In genomic region chr7:39517616-39518177, GRCm38 (mm10) we compare ENCODE assay signal across 8 mouse cellular contexts. TPM values are rescaled to one million over a fixed set of nuclear protein-coding genes. Genes with fewer than 3 reads are reported as not detected.
A peak's percentile ranks its signal among the peaks of the same experiment; 100 is the strongest.
DNase-seq lines count a peak whose midpoint lies in the region; ATAC-seq and TF ChIP-seq lines count a peak whose summit lies in the region.

Zfp619 (plus strand) TSS chr7:39517766.

- no peak for TF ChIP-seq CTCF in bone marrow macrophage, adult 2 months (IDR thresholded peaks at IDR 0.05; ENCODE audit: low read depth, low read length)
- TF ChIP-seq CTCF in embryonic fibroblast, embryonic 13.5 days (IDR thresholded peaks at IDR 0.05; ENCODE audit: borderline replicate concordance, insufficient read depth, low read length), result 0 out of 2 replicates have a peak, but pooled peaks have one; percentile 8

- ATAC-seq in kidney, embryonic 14.5 days (ENCODE audit: low FRiP score, low TSS enrichment), result peak; percentile 99
- peak; percentile 98 for ATAC-seq in limb, embryonic 15.5 days (ENCODE audit: insufficient number of reproducible peaks, low FRiP score, low TSS enrichment, low read depth)

- H3K4me3 ChIP-seq in bone marrow macrophage, adult 2 months (ENCODE audit: insufficient read depth, low read length), result peak within 1 kb of the TSS; percentile 70
- peak within 1 kb of the TSS; percentile 80 for H3K4me3 ChIP-seq in embryonic fibroblast, embryonic 13.5 days (ENCODE audit: insufficient read depth, low read length)
- H3K4me3 ChIP-seq in kidney, embryonic 14.5 days (ENCODE audit: low read length), result peak within 1 kb of the TSS; percentile 60
- H3K4me3 ChIP-seq in limb, embryonic 15.5 days, result peak within 1 kb of the TSS; percentile 71

- peaks cover 2% of the 10 kb centered on the region; the same call in 1 of the 2 replicates for H3K9me3 ChIP-seq in kidney, embryonic 14.5 days (ENCODE audit: control insufficient read depth, low read length)
- no peaks in the 10 kb centered on the region for H3K9me3 ChIP-seq in limb, embryonic 15.5 days

- H3K36me3 ChIP-seq in kidney, embryonic 14.5 days (ENCODE audit: control insufficient read depth, insufficient read depth, low read length), result no peaks in the 10 kb centered on the region
- H3K36me3 ChIP-seq in limb, embryonic 15.5 days, result no peaks in the 10 kb centered on the region

- H3K4me1 ChIP-seq in bone marrow macrophage, adult 2 months (ENCODE audit: control insufficient read depth, insufficient read depth, low read length), result peaks cover 4% of the 10 kb centered on the region
- H3K4me1 ChIP-seq in embryonic fibroblast, embryonic 13.5 days (ENCODE audit: control insufficient read depth, insufficient read depth, low read length), result no peaks in the 10 kb centered on the region
- no peaks in the 10 kb centered on the region for H3K4me1 ChIP-seq in kidney, embryonic 14.5 days (ENCODE audit: control insufficient read depth, insufficient read depth, low read length)
- no peaks in the 10 kb centered on the region for H3K4me1 ChIP-seq in limb, embryonic 15.5 days

- H3K4me2 ChIP-seq in kidney, embryonic 14.5 days (replicated peaks; ENCODE audit: low read depth, low read length), result peak within 1 kb of the TSS; percentile 40
- peak within 1 kb of the TSS; percentile 51 for H3K4me2 ChIP-seq in limb, embryonic 15.5 days

- 0 out of 2 replicates have a peak, but pooled peaks have one; percentile 49 for TF ChIP-seq POLR2A in bone marrow macrophage, adult 2 months (IDR thresholded peaks at IDR 0.05; ENCODE audit: borderline replicate concordance, low read depth, low read length)
- peak; percentile 81 for TF ChIP-seq POLR2A in embryonic fibroblast, embryonic 13.5 days (IDR thresholded peaks at IDR 0.05; ENCODE audit: low read depth, low read length)

- H3K27ac ChIP-seq in bone marrow macrophage, adult 2 months (ENCODE audit: insufficient read depth, low read depth, low read length), result peak within 1 kb of the TSS; percentile 91
- H3K27ac ChIP-seq in embryonic fibroblast, embryonic 13.5 days (ENCODE audit: insufficient read depth, low read length), result peak within 1 kb of the TSS; percentile 98
- H3K27ac ChIP-seq in kidney, embryonic 14.5 days (ENCODE audit: low read depth, low read length), result peak within 1 kb of the TSS; percentile 99
- peak within 1 kb of the TSS; percentile 99 for H3K27ac ChIP-seq in limb, embryonic 15.5 days

- no peaks in the 10 kb centered on the region for H3K27me3 ChIP-seq in kidney, embryonic 14.5 days (ENCODE audit: control insufficient read depth, insufficient read depth, low read length)
- H3K27me3 ChIP-seq in limb, embryonic 15.5 days, result no peaks in the 10 kb centered on the region

- WGBS in kidney, embryonic 14.5 days, result under 1% methylated on average over 43 of the region's 43 CpGs
- under 1% methylated on average over 43 of the region's 43 CpGs for WGBS in limb, embryonic 15.5 days

- H3K9ac ChIP-seq in kidney, embryonic 14.5 days (ENCODE audit: low read depth, low read length), result peak within 1 kb of the TSS; percentile 79
- peak within 1 kb of the TSS; percentile 93 for H3K9ac ChIP-seq in limb, embryonic 15.5 days

- DNase-seq in A20 (ENCODE audit: low read depth, low spot score), result peak; percentile 89
- peak; percentile 95 to 96 for DNase-seq in heart, adult 9 months (ENCODE audit: low spot score in 2 of 2)
- DNase-seq in monocyte, adult 2 months (ENCODE audit: low read depth in 1 of 2, low spot score in 2 of 2), result peak; percentile 79 to 90
- peak; percentile 91 to 92 for DNase-seq in spleen, postnatal 36 days (ENCODE audit: low spot score in 2 of 2)

RNA-seq across cellular contexts. Expression of gene Zfp619, which starts in this region (rescaled TPM):
- 2.8 and 3.0 TPM in 2 replicates for polyA plus RNA-seq in bone marrow macrophage, adult 2 months (2012; ENCODE audit: insufficient read depth, insufficient read length, missing spikeins)
- 1.8 and 2.7 TPM in 2 replicates for polyA plus RNA-seq in embryonic fibroblast, embryonic 13.5 days (2011; ENCODE audit: insufficient read length, low read depth, missing spikeins)
- 2.0 and 3.7 TPM in 2 replicates for polyA plus RNA-seq in kidney, embryonic 14.5 days (2014; fragmentation: Nextera tagmentation; extraction: Ambion mirVana)
- polyA plus RNA-seq in limb, embryonic 15.5 days (2015; fragmentation: Nextera tagmentation; extraction: Ambion mirVana), result 1.3 and 1.6 TPM in 2 replicates

Comparison
In these comparisons a context has a peak if more than half of its experiments do, and no peak if none do; other contexts are left out.
1. Peak in every context shown above with its lines: DNase-seq, ATAC-seq, H3K4me3 ChIP-seq and H3K27ac ChIP-seq.